Mouse (Mus musculus): ENCODE results near the gene AI661453.

DNA sequence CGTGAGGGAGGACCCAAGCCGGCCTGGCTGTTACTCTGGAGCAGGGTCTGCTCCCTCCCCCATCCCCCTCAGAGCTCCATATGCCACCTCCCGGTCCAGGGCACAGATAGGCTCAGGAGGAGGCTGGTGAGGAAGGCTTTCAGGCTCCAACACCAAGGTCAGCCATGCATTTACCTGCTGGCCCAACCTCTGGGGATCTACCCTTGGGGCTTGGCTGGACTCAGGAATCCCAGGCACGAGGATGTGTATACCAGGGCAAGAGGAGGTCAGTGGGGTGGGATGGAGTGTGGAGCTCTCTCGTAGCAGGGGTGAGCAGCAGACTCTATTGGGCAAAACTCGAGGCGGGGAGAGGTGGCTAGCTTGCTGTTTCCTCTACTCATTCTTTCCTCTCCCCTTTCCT, 16.5 kb downstream of the AI661453 start:
- TF ChIP-seq TCF12 (IDR thresholded peaks at IDR 0.05; ENCODE audit: low read depth, low read length) = no peak
- TF ChIP-seq POLR2A (IDR thresholded peaks at IDR 0.05; ENCODE audit: low read depth, low read length) = no peak
- no peak for TF ChIP-seq POLR2AphosphoS2 (IDR thresholded peaks at IDR 0.05; ENCODE audit: low read depth, low read length)
- TF ChIP-seq CTCF (conservative IDR thresholded peaks at IDR 0.05 in 1 of 2, IDR thresholded peaks at IDR 0.05 in 1 of 2; ENCODE audit: low read depth in 2 of 2, low read length in 2 of 2) = no peak
- TF ChIP-seq ZC3H11A (IDR thresholded peaks at IDR 0.05; ENCODE audit: low read depth, low read length) = no peak
- no peak for TF ChIP-seq EP300 (IDR thresholded peaks at IDR 0.05; ENCODE audit: low read length)
- no peak for TF ChIP-seq TBP (conservative IDR thresholded peaks at IDR 0.05; ENCODE audit: low read depth, low read length)
- no peak for TF ChIP-seq MEF2A (IDR thresholded peaks at IDR 0.05; ENCODE audit: borderline replicate concordance, low read depth, low read length)
- TF ChIP-seq RAD21 (IDR thresholded peaks at IDR 0.05; ENCODE audit: low read depth, low read length) = no peak
- no peak for TF ChIP-seq USF1 (IDR thresholded peaks at IDR 0.05; ENCODE audit: low read depth, low read length)

Data from CH12.LX (cell line).